Mouse (Mus musculus): ENCODE data around the gene Ncdn. TPM values are rescaled to one million over a fixed set of nuclear protein-coding genes. Genes with fewer than 3 reads are reported as not detected.

Gene Ncdn
- polyA plus RNA-seq, 1 experiment from 2014 or later = 29.0 TPM

GRCm38 (mm10) chr4:126707439-126707826 lies 45.8 kb downstream of the Ncdn start:
- WGBS = 84% methylated on average over 5 of the region's 5 CpGs
- Histone ChIP-seq H3K4me2 (ENCODE audit: low read length) (no peak overlapping the region), H3K9me3 (ENCODE audit: control insufficient read depth, low read length) (no peaks in the 10 kb centered on the region), H3K9ac (ENCODE audit: low read length) (no peak overlapping the region), H3K4me3 (ENCODE audit: low read depth, low read length) (no peak overlapping the region), H3K27ac (ENCODE audit: low read depth) (no peak overlapping the region), H3K27me3 (replicated peaks; ENCODE audit: control insufficient read depth, insufficient read depth, low read length) (no peaks in the 10 kb centered on the region), H3K36me3 (ENCODE audit: control insufficient read depth, insufficient read depth, low read length) (peaks cover 84% of the 10 kb centered on the region), H3K4me1 (replicated peaks; ENCODE audit: control insufficient read depth, insufficient read depth, low read length) (no peaks in the 10 kb centered on the region)
- no peak for ATAC-seq (replicated peaks; ENCODE audit: low FRiP score, low TSS enrichment, low read depth)
- no peak for DNase-seq (ENCODE audit: low spot score)

- peaks cover 85% of the 10 kb centered on the region for H3K36me3 ChIP-seq (ENCODE audit: control insufficient read depth, insufficient read depth, low read length)
- 78% methylated on average over 12 of the region's 12 CpGs for WGBS
Observed at GRCm38 (mm10) chr4:126706630-126707438, 46.4 kb downstream of the Ncdn start.

GRCm38 (mm10) chr4:126696908-126697307 lies 56.3 kb downstream of the Ncdn start:
- ATAC-seq (replicated peaks; ENCODE audit: low FRiP score, low TSS enrichment, low read depth) (no peak), DNase-seq (ENCODE audit: low spot score) (no peak)
- H3K36me3 ChIP-seq (ENCODE audit: control insufficient read depth, insufficient read depth, low read length) = peaks cover 51% of the 10 kb centered on the region
- H3K4me2 ChIP-seq (ENCODE audit: low read length) = no peak overlapping the region
- H3K9ac ChIP-seq (ENCODE audit: low read length) = no peak overlapping the region
- no peaks in the 10 kb centered on the region for H3K9me3 ChIP-seq (ENCODE audit: control insufficient read depth, low read length)
- no peak overlapping the region for H3K4me3 ChIP-seq (ENCODE audit: low read depth, low read length)
- no peaks in the 10 kb centered on the region for H3K27me3 ChIP-seq (replicated peaks; ENCODE audit: control insufficient read depth, insufficient read depth, low read length)
- 89% methylated on average over 4 of the region's 4 CpGs for WGBS
- no peak overlapping the region for H3K27ac ChIP-seq (ENCODE audit: low read depth)
- no peaks in the 10 kb centered on the region for H3K4me1 ChIP-seq (replicated peaks; ENCODE audit: control insufficient read depth, insufficient read depth, low read length)

More at GRCm38 (mm10) chr4:126706630-126707438, 46.4 kb downstream of the Ncdn start:
- H3K27ac ChIP-seq (ENCODE audit: low read depth) = no peak overlapping the region
- no peak overlapping the region for H3K9ac ChIP-seq (ENCODE audit: low read length)
- no peaks in the 10 kb centered on the region for H3K9me3 ChIP-seq (ENCODE audit: control insufficient read depth, low read length)
- no peak for DNase-seq (ENCODE audit: low spot score)
- no peaks in the 10 kb centered on the region for H3K4me1 ChIP-seq (replicated peaks; ENCODE audit: control insufficient read depth, insufficient read depth, low read length)
- no peak overlapping the region for H3K4me2 ChIP-seq (ENCODE audit: low read length)
- ATAC-seq (replicated peaks; ENCODE audit: low FRiP score, low TSS enrichment, low read depth) = no peak
- H3K4me3 ChIP-seq (ENCODE audit: low read depth, low read length) = no peak overlapping the region
- no peaks in the 10 kb centered on the region for H3K27me3 ChIP-seq (replicated peaks; ENCODE audit: control insufficient read depth, insufficient read depth, low read length)

Other genes starting within 250 kb of the Ncdn start
- 1.4 TPM in 2 replicates for gene Ago4, start 220.0 kb downstream of the Ncdn start, polyA plus RNA-seq (2014; fragmentation: Nextera tagmentation; extraction: Ambion mirVana)
- 40.9 and 41.0 TPM in 2 replicates for gene Clspn, start 196.5 kb downstream of the Ncdn start, polyA plus RNA-seq (2014; fragmentation: Nextera tagmentation; extraction: Ambion mirVana)
- gene 5730409E04Rik, start 143.6 kb downstream of the Ncdn start, polyA plus RNA-seq (2014; fragmentation: Nextera tagmentation; extraction: Ambion mirVana) = 2.6 and 3.4 TPM in 2 replicates
- 522 and 542 TPM in 2 replicates for gene Psmb2, start 75.8 kb downstream of the Ncdn start, polyA plus RNA-seq (2014; fragmentation: Nextera tagmentation; extraction: Ambion mirVana)
- gene Tfap2e, start 17.2 kb downstream of the Ncdn start, polyA plus RNA-seq (2014; fragmentation: Nextera tagmentation; extraction: Ambion mirVana) = not detected in 2 replicates
- 27.2 and 28.9 TPM in 2 replicates for gene AU040320, start 106 bp upstream of the Ncdn start, polyA plus RNA-seq (2014; fragmentation: Nextera tagmentation; extraction: Ambion mirVana)
- gene Zmym4, start 214.7 kb upstream of the Ncdn start, polyA plus RNA-seq (2014; fragmentation: Nextera tagmentation; extraction: Ambion mirVana) = 17.3 and 23.4 TPM in 2 replicates

Measured in intestine, embryonic 14.5 days (tissue).